Mouse (Mus musculus): ENCODE results near the gene Gm17509. TPM values are rescaled to one million over a fixed set of nuclear protein-coding genes. Genes with fewer than 3 reads are reported as not detected.

The Gm17509 gene
- polyA plus RNA-seq, 1 experiment from 2014 or later = not detected

Other genes starting within 250 kb of the Gm17509 start
- gene Parp8, start 195.5 kb downstream of the Gm17509 start, polyA plus RNA-seq (2015; fragmentation: Nextera tagmentation; extraction: Ambion mirVana) = 9.2 and 10.3 TPM in 2 replicates
- 15.4 and 16.7 TPM in 2 replicates for gene Emb, start 12.5 kb downstream of the Gm17509 start, polyA plus RNA-seq (2015; fragmentation: Nextera tagmentation; extraction: Ambion mirVana)